Mouse (Mus musculus): ENCODE results near the gene Cpne9.

DNA sequence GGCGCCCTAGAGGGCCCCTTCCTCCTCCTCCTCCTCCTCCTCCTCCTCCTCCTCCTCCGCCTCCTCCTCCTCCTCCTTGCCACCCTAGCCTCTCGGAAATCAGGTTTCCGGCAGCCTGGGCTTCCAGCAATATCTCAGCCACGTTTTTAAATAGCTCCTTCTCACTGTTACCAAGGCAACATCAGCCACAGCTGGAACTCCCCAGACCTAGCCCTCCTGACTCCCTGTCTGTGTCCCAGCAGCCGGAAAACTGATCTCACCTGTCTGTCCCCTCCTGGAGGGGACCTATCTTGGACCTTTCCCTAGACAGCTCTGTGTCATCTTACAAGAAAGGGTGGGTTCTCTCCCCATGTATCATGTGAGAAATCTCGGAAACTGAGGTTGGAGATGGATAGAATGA, 60.2 kb downstream of the Cpne9 start:
- TF ChIP-seq EP300 (IDR thresholded peaks at IDR 0.05; ENCODE audit: low read depth), result no peak
- TF ChIP-seq CTCF (IDR thresholded peaks at IDR 0.05; ENCODE audit: low read depth), result no peak

All from liver, embryonic 14.5 days (tissue).